Mouse (Mus musculus) cerebellum, postnatal 10 days (tissue): Measurements from ENCODE around the gene Hist1h1c.
"Not testable (repeated sequence)": the region's sequence is repeated elsewhere in the genome, so short reads cannot be mapped to it uniquely, and the experiment has no call there.

Source experiments
- DNase-seq, 2 experiments: peaks; one replicate each; pipeline ENCODE4 v3.0.0; 2021; ENCODE audit warnings: mixed read lengths in 2 of 2

Hist1h1c gene

DNA sequence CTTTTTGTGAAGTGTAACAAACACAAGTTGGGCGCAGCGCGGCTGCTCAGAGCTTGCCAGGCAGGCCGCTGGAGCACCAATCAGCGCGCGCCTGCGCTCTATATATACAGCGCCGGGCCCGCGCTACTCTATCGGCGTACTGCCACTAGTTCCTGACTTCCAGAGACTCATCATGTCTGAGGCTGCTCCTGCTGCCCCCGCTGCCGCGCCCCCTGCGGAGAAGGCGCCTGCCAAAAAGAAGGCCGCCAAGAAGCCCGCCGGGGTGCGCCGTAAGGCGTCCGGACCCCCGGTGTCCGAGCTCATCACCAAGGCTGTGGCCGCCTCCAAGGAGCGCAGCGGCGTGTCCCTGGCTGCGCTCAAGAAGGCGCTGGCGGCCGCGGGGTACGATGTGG lies at the start of gene Hist1h1c:
TSS of gene Hist1h1c (plus strand) at position 132 of the 392 bp plus-strand sequence.
- peak; percentile 90 for DNase-seq

DNA sequence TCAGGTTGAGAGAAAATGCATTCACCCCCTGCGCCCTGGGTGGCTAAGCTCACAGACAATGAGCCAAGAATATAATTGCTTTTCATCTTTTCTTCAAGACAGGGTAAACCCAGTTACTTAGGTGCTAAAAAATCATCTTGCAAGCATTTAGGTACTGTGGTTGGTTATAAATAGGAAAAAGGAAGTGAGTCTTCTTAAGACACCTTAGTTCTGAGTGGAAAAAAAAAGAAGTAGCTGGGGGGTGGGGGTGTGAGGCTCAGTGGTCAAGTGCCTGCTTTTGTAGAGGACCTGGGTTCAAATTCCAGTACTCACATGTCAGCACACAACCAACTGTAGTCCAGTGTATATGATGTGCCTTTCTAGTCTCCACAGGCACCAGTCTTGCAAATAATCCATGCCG lies 49.7 kb upstream of the Hist1h1c start:
- DNase-seq: no peak

DNA sequence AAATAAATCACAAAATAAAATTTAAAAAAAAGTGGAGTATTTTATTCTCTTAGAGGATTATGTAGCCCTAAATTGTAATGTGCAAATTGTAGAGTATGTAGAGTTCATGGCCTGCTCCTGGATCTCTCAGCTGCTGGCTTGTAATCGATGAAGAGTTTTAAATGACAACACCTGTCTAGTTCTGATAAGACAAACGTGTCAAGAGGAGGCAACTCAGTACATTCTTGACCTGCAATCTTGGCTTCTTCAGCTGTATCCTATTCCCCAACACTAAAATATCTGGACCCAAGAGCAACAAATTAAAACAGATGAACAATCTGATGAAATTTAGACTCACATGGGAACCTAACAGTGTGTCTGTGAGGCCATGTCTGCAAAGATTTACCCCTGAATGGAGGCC lies 49.1 kb upstream of the Hist1h1c start:
- no peak for DNase-seq

DNA sequence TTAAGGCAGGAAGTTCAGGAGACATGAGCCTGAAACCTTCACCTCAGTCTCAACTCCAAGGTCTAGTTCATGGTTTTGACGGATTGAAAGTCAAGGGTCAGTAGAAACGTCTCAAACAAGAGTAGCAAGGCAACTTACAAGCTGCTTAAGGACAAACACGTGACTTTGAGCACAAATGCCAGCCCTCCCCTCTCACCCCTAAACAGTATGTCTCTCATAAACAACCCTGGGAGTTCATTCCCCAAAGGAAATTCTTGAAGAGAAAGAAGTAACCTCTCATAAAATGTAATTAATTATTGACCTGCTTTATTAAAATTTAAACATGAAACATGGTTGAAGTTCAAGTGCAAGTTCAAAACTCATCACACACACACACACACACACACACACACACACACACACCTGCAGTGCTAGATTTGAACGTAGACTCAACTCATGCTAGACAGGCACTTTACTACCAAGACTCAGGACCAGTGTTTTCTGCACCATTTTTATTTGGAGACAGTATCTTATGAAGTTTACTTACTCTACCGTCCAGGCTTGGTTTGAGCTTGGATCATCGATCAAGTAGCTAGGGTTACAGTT lies 44.7 kb upstream of the Hist1h1c start:
- no peak for DNase-seq

DNA sequence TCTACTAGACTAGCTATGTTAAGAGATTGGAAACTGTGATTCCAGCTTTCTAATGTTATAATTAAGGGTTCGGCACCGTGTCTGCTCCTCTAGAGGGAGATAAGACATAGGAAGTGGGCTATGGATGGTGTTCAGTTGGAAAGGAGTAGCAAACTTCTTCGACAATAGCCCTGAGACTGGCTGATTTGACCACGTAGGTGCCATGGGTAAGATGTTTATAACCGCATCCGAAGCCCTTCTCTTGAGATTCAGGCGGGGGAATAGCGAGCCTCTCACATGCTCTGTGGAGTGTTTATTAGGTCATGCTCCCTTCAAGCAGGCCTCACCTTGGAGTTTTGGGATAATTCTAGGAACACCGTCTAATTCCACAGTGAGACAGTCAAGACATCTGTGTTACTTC lies 43.7 kb upstream of the Hist1h1c start:
- DNase-seq: no peak

DNA sequence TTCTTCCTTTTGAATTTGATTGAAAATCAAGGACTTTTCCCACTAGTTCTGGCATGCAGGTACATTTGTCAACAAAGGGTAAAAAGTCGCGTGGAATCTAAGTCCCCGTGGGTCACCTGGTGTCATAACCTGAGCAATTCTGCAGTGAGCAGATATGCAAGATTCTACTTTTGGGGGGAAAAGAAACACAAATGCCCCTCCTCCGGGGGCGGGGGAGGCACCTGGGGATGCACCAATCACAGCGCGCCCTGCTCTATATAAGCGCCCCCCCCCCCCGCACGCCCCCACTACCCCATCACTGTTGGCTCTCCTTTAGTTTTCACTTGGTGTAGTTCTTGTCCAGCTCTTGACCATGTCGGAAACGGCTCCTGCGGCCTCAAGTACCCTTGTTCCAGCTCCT lies 43.1 kb upstream of the Hist1h1c start, which contains the start of gene Hist1h1t:
TSS of gene Hist1h1t (plus strand) at position 301 of the 400 bp plus-strand sequence.
- no peak for DNase-seq

DNA sequence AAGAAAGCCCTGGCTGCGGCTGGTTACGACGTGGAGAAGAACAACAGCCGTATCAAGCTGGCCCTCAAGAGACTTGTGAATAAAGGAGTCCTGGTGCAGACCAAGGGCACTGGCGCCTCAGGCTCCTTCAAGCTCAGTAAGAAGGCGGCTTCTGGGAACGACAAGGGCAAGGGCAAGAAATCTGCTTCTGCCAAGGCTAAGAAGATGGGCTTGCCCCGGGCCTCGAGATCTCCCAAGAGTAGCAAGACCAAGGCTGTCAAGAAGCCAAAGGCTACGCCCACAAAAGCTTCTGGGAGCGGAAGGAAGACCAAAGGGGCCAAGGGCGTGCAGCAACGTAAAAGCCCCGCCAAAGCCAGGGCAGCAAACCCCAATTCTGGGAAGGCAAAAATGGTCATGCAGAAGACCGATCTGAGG lies 42.5 kb upstream of the Hist1h1c start:
- DNase-seq: peak in 1 of 2 experiments; percentile 11

DNA sequence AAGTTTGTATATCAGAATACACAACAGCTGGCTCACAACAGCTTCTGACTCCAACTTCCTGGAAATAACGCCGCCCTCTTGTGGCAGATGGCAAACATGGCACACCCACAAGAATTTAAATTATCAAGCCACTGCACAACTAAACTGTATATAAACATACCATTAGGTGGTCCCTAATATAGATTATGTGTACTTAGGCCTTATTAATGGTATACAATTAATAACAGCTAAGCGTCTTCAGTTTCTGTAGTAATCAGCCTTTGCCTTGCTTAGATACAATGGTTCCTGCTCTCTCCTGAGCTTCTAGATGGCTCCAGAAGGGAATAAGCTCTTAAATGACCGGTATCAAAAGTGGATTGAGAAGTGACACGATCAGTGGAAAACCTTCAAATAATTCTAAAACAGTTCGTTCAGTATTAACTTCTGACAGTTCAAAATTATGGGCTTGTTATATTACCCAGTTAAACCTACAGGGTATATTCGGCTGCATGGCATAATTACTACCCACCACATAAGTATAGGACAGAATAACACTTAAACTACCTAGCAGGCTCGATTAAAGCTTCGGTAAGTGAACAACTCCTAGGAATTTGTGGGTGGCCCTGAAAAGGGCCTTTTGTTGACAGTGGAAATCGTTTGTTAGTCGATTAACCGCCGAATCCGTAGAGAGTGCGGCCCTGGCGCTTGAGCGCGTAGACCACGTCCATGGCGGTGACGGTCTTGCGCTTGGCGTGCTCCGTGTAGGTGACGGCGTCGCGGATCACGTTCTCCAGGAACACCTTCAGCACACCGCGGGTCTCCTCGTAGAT lies 40.9 kb upstream of the Hist1h1c start:
- DNase-seq: peak; percentile 57 to 67

DNA sequence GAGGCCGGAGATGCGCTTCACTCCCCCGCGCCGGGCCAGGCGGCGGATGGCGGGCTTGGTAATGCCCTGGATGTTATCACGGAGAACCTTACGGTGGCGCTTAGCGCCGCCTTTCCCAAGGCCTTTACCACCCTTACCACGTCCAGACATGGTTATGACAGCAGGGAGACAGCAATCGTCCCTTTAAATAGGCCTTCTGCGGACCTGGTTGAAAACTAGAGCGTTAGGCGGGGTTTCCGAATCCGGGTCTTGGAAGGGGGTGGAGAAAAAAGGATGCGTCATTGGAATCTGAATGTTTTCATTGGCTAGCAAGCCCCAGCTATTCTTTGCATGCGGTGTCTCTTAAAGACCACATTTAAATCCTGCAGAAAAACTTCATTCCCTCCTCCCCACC lies 40.3 kb upstream of the Hist1h1c start, which contains the start of gene Hist1h4c:
TSS of gene Hist1h4c (minus strand) at position 155 of the 394 bp plus-strand sequence.
- DNase-seq: peak; percentile 99

DNA sequence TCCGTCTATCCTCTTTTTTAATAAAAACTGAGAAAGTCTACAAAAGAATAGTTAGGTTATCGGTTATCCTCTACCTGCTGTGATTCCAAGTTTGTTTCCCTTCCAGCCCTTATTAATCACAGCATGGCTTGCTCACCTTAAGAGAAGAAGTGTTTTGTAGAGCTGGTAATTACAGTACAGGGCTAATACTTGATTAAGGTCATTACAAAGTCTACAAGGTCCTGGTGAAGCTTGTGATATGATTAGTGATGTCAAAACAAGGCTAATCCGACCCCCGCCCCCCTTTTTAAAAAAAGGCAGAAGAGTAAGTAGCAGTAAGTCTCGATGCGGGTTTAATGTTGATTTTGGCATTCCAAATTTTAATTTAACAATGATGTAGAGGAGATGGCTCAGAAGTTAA lies 39.6 kb upstream of the Hist1h1c start:
- peak in 1 of 2 experiments; percentile 10 for DNase-seq

DNA sequence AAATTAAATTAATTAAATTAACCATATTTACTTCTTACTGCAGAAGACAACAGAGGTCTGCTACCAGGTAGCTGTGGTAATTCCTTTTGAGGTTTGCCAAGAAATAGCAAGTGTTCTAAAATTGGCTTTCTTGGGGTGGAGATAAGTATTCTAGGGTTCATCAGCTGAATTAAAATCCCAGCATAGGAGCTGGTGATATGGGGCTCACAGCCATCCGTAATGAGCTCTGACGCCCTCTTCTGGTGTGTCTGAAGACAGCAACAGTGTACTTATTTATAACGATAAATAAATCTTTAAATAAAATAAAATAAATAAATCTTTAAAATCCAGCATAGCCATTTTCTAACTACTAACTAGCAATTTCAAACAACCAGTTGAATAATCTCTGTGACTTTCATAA lies 38.8 kb upstream of the Hist1h1c start:
- no peak for DNase-seq

DNA sequence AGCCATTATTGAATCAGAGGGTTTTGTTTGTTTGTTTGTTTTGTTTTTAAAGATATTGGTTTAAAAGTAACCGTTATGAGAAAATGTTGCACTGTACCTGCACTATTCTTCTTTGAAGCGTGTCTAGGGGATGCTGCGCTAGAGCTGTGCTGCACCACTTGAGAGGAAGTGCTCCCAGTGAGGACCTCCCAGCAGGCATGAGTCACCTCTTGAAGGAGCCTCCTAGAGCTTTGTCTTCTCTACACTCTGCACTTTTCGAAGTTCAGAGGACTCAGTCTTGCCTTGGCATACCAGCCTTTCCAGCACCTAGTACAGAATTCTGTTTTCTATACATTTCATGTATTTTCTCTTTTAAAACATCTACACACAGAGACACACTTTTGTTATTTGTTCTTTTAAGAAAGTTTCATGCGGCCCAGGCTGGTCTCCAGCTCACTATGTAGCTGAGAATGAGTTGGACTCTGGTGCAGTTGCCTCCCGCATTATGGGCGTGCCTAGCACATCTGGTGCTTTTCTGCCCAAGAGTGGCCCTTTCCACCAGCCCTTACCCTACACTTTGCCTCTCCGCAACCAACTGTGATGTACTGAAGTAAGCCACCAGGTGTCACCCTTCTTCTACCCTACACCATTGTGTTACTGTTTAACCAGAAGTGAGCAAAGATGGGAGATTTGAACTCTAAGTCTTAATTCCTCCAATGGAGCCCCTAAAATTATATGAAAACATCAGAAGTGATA lies 37.7 kb upstream of the Hist1h1c start:
- peak; percentile 74 to 80 for DNase-seq

DNA sequence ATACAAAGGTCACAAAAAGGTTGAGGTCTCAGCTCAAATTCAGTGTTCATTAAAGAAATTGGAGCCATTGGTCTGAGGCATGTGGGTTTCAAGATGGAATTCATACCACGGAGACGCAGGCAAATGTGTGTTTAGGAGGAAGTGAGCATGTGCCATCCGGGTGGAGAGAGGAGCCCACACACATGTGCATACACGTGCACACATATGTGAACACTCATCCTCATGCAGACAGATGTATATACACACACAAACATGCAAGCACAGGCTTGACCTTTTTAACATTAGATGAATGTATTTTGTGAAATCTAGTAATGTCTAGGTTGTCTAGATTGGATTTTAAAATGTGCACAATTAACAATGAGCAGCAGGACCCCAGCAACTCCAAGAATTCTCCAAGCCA lies 36.4 kb upstream of the Hist1h1c start:
- DNase-seq: no peak

DNA sequence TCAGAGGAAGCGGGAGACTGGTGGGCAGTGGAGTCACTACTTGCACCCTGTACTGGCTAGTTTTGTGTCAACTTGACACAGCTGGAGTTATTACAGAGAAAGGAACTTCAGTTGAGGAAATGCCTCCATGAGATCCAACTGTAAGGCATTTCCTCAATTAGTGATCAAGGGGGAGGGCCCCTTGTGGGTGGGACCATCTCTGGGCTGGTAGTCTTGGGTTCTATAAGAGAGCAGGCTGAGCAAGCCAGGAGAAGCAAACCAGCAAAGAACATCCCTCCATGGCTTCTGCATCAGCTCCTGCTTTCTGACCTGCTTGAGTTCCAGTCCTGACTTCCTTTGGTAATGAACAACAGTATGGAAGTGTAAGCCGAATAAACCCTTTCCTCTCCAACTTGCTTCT lies 35.8 kb upstream of the Hist1h1c start:
- DNase-seq: not testable (repeated sequence)

DNA sequence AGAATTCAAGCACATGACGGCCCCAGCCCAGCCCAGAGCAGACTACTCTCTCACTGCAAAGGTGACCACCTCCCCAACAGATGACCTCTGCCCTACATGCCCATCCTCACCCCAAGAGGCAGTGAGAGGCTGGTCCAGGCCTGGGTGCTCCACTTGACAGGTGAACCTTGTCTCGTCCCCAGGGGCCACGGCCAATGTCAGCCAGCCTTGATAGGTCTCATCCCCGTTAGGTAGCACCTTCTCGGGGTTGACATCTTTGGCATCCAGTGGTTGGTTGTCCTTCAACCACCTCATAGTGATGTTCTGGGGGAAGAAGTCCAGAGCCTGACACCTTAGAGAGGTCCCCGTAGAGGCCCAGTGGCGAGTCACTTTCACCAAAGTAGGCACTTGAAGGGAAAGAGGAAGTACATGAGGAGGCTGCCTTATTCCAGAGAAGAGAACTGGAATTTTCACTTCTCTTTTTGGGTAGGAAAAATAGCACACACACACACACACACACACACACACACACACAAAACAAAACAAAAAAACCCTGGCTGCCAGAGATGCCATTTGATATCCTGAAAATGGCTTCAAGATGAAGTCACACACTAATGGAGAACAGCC lies 32.8 kb upstream of the Hist1h1c start:
- no peak for DNase-seq

DNA sequence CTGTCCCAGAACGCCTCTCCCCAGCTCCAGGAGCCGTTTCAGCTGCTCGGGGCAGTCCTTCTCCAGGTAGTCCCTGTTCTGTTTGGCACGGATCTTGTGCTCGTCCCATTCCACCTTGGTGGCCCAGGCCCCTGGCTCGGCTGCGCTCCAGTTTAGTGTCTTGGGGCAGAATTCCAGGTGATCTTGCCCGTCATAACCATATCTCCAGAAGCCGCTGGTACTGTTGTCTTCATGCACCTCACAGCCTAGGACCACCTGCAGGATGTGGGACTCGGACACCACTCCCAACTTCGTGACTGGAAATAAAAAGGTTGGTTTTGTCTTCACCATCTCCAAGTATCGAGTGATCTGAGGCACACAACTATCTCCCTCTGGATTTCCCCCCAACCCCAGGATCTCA lies 31.8 kb upstream of the Hist1h1c start:
- no peak for DNase-seq

DNA sequence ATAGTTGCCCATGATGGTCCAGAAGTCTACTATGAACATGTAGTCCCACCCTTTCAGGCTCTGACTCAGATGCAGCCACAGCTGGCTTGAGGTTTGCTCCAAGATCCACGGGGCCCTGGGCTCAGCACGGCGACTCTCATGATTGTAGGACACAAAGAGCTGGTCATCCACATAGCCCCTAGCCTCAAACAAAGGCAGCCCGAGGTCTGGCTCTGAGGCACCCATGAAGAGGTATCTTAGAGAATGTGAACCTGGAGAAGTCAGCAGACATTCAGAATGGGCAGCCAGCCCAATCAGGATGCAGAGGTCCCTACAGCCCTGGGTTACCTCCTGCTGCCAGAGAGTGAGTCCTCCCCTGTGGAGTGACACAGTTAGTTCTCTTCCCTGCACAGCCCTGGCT lies 30.6 kb upstream of the Hist1h1c start:
- no peak for DNase-seq

DNA sequence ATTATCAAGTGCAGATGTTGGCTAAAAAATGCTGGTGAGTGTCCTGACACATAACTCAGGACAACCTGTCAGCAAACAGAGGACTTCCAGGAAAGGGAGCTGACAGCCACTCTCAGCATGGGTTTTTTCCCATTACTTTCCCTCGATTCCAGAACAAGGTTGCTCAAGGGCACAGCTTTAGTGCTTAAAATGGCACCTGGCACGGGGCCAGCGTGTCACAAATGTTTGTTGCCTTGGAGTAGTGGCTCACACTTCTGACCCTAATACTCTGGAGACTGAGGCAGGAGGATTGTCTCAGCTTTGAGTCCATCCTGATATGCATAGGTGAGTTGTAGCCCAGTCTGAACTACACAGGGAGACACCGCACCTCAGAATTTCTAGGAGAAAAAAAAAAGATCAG lies 30.0 kb upstream of the Hist1h1c start:
- no peak for DNase-seq

DNA sequence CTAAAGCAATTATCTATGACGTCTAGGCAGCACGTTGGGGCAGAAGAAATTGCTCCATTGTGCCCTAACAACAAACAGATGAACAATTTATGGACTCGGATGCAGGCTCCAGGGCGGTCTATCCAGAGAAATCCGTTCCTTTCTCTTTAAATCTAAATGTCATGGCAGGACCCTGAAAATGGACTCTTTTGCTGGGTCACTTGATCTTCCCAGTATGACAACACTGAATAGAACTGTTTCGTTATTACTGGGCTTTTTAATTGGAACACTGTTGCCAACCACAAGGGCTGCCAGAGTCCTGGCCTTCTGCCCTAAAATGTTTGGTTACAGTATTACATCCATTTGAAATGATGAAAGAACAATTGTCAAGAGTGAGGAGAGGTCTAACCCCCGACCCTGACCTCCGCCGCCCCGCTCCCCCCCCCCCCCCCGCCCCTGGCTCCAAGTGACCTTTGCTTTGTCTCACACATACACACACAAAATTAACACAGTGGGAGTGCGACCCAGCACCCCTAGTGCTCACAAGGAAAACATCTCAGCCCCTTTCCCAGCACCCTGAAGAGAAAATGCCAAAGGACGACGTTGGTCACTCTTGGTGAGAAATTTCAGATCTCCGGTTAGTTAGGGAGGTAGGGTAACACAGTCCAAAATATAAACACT lies 28.8 kb upstream of the Hist1h1c start:
- DNase-seq: peak; percentile 29 to 40

DNA sequence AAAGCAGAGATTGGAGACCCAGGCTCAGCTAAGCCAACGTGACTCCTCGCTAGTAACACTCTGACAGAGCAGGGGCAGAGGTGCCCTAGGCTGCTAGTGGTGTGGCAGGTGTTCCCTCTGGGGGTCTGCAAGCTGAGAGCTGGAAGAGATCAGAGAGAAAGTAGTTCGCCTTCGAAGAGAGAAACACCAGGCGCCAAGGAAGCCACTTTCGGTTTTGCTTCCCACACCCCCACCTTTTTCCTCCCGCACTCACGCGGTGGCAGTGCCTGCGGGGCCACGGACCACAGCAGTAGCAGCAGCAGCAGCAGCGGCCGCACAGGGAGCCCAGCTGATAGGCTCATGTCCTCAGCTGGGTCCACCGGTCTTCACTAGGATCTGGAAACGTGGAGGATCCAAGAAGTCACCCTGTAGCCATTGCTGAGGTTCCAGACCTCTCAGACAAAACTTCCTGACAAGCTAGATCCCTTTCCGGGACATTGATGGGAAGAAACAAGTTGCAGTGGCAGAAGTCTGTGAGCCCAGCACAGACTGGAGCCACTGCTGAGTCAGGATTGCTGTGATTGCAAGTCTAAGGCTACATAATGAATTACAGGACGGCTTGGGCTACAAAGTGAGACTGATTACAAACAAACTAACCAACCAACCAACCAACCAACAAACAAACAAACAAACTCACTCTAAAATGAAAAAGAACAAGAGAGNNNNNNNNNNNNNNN lies 28.1 kb upstream of the Hist1h1c start, which contains the start of gene Hfe:
TSS of gene Hfe (minus strand) at position 481 of the 716 bp plus-strand sequence.
- DNase-seq: peak; percentile 33

DNA sequence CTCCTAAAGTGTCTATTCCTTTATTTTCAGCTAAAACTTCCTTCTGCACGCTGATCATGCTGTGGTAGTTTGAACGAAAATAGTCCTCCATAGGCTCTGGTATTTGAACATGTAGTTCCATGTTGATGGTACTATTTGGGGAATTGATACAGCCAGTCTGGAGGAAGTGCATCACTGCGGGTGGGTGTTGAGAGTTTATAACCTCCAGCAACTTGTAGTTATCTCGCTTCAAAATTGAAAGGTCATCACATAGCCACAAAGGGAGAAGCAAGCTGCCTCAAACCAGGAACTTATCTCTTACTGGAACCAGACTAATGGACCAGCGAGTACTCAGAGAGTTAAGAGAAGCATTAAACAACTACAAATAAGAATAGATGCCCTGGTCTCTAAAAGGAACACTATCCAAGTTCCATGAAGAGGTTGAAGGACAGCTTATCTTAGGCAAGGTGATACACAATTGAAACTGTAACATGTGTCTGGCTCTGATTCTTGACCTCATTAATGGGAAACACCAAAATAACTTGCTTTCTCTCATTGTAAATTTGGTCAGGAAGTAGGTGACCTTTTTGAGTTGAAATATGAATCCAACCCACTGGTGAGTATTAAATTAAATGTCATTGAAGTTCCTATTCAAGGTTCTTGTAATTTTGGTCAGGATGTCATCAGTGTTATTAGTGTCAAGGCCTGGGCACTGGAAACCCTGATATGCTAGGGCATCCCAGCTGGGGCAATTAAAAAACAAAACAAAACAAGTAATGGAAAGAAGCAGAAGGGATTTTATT lies 22.2 kb upstream of the Hist1h1c start:
- DNase-seq: no peak
